Mouse (Mus musculus) urinary bladder, adult 18-20 months (tissue): ENCODE measurements at regions not wholly inside any gene's neighbourhood (a gene's known extent, or its start where the extent isn't known, plus 50 kb on each side); places are given as distances from the start of the nearest gene placed in this dataset.

ENCODE experiments used
- DNase-seq, 2 experiments: peaks; one replicate each; pipeline ENCODE4 v3.0.0; 2022; ENCODE audit warnings: low spot score in 2 of 2, mixed read lengths in 2 of 2

DNA sequence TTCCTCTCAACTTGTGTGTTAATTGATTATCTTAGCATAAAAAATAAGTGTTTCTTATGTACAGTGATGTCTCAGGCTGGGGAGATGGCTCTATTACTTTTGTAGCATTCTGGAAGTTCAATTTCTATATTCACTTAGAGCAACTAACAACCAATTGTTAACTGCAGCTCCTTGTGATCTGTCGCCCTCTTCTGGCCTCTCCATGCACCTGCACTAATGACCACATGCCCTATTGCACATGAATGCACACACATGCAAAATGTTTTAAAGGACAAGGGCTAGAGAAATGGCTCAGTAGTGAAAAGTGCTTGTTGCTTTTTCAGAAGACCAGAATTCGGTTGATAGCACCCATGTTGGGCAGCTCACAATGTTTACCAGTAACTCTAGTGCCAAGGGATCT lies 629.1 kb upstream of the Dpp10 start:
- DNase-seq: no peak

GRCm38 (mm10) chr1:124652872-124653271 lies 607.5 kb upstream of the Dpp10 start:
- DNase-seq: no peak

DNA sequence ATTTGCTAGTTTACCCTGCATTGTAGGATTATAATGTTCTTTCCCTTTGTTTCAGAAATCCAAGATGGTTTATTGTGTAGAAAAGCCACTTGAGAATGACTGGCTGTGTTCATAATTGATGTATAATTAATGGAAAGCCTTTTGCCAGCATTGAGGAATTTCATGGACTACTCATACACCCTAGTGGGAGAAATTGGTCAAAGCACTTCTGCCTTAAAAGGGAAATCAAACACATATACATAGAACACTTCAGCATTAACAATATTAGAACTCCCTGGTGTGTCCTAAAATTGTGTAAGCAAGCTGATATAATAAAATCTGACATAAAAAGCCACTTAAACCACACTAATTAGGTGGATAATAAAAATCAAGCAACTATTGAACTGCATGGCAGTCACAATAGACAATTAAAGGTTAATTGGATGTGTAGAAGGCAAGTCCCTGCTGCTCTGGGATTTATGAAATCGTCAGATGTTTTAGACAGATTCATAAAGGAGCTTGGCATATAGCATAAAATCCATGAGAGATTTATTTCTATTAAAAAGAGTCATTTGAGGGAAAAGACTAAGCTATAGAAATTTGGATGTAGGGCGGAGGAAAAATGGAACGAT lies 607.0 kb upstream of the Dpp10 start:
- no peak for DNase-seq

GRCm38 (mm10) chr1:124635246-124635768 lies 589.9 kb upstream of the Dpp10 start:
- no peak for DNase-seq

DNA sequence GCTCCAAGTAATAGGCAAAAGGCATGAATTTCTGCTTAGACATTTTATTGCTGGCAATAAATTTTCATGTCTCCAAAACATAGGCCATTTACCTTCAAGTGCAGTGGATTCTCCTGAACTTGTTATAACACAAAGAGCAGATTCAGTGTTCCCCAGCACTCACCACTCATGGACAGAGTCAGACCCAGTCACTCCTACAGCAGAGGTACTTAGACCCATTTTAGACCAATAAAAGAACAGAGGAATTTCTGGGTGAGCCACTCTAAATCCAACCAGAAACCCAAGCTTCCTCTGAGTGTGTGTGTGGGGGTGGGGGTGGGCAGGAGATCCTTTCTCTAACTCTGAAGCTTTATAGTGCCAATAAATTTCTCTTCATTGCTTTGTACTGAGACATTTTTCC lies 584.7 kb upstream of the Dpp10 start:
- no peak for DNase-seq

- DNase-seq: no peak
Observed at GRCm38 (mm10) chr1:124584620-124585019, 539.3 kb upstream of the Dpp10 start.
